Mouse (Mus musculus) gastrocnemius, postnatal 4 days (tissue): ENCODE results near the gene Chd2. TPM values are rescaled to one million over a fixed set of nuclear protein-coding genes. Genes with fewer than 3 reads are reported as not detected.

Experiments used
- DNase-seq, 2 experiments: peaks; one replicate each; pipeline ENCODE4 v3.0.0; 2021 to 2022; ENCODE audit warnings: low spot score in 2 of 2, mixed read lengths in 2 of 2
- total RNA-seq, 2 experiments: library from RNA; stranded (reverse); gene quantifications; 2 replicates each; pipeline ENCODE4 v1.2.3; 2021

Gene Chd2
- total RNA-seq, 2 experiments from 2014 or later, result 54.1 to 72.1 TPM

- DNase-seq, result no peak
These were observed 87.5 kb downstream of the Chd2 start for GRCm38 (mm10) chr7:73454113-73454512.

DNA sequence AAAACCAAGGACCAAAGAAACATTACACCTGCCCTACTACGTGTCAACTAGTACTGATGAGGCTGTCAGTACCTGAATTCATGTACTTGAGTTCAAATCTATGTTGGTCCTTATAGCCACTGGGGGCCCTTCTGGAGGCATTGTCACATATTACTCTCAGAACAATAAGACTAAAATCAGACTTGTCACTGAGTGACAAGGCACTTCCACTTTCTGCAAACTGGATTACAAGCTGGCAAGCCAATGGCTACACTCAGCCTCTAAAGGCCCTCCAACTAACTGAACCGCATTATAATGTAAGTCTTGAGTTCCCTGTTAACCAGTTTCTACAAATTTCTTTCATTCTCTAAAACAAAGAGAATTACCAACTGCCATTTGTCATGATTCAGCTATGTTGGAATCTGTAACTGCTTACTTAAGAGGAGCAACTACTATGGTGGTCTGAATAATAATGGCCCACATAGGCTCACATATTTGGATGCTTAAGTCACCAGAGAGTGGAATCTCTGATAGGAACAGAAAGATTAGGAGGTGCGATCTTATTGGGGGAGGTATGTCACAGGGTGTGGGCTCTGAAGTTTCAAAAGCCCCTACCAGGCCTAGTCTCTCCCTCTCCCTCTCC, 89.3 kb downstream of the Chd2 start:
- DNase-seq, result no peak

DNA sequence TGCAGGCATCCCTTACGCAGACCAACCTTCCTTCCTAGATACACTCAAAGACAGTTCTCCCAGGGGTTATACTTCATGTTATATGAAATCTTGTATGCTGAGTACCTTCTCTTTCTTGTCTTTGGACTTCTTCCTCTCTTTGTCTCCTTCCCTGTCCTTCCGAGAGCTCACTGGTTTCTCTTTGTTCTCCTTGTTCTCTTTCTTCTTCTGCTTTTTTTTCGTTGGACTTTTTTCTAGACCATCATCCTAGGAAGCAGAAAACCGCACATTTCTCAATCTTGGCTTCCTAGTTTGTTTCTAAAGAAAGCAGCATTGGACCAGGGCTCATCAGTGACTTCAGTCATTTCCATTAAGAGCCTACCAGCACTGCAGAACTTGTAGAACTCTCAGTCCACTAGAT, 90.0 kb downstream of the Chd2 start:
- no peak for DNase-seq

DNA sequence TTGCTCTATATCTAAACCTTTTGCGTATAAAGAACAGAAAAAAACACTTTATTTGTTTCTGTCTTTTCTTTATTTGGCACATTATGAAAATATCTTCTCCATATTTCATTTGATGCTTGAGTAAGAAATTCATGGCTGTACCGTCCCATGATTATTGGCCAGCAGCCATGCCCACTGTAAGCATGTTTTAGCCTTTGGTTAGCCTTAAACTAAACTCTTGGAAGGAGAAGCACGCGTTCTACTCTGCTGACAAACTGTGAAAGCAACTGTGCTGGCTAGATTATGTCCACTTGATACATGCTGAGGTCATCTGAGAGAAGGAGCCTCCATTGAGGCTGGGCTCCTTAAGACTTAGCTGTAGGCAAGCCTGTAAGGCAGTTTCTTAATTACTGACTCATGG, 99.4 kb downstream of the Chd2 start:
- no peak for DNase-seq

DNA sequence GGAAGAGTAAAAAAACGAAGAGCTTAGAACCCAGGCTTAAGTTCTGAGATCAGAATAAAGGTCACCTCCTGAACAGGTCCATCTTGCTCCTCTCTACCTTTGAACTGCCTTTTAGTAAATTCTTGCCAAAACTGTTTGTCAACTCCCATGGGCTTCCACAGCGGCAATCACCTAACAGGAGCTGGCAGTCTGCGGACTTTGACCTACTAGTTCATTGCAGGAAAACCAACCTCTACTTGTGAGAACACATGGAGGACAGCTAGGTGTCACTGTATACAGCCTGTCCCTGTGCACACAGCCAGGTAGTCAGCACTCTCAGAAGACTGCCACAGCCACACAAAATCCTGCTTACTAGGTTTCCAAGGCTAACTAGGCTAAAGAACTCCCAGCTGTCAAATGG, 99.8 kb downstream of the Chd2 start:
- DNase-seq, result no peak

DNA sequence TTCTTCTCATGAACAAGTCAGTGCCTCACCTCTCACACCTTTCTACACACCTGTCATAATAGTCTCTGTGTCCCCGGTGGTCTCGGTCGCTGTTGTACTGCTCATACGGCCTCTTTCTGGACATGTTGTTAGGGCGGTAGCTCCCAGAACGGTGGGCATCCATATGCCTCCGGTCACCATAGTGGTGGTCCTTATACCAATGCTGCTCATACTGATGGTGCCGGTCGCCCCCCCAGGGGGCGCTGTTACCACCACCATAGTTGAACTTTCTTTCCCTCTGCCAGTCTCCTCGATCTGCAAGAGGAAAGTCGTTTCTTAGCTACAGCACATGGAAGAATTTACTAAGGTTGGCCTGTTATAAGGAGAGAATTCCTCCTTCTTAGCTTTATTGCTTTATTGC, 105.9 kb downstream of the Chd2 start:
- no peak for DNase-seq

DNA sequence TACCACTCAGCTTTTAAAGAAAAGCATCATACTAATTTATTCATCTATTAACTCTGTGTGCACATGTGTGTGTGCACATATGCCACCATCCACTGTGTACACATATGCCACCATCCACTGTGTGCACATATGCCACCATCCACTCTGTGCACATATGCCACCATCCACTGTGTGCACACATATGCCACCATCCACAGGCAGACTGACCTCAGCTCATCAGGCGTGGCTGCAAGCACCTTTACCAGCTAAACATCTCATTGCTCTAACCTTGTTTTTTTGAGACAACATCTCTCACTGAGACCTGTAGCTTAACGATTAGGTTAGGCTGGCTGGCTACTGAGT, 107.3 kb downstream of the Chd2 start:
- no peak for DNase-seq

DNA sequence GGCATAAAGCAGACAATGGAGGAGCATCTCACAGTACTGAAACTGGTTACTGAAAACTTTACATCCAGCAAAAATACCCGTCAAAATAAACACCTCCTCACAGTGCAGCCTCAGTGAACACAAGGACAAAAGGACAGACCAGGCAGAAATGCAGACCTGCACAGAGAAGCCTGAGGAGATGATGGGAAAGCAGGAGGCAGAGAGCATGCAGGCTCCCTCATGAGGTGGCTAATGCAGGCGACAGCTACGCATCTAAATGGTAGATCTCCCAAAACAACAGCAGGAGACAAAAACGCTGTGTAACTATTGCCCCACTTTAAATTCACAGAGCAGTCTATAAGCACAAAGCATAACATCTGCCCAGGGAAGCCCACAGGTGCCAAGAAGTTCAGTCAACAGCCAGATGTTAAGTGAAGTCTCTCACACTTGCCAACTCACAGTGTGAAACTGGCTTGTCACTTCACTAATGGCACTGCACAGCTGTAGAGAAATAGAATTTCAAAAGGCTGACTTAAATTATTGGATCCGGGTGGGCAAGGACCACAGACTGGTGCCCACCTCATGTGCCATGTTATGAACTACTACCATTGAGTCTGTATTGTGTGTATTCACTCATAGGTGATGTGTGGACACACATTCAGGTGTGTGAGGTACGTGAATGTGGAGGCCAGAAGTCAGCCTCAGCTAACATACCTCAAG, 107.8 kb downstream of the Chd2 start:
- DNase-seq, result no peak

- no peak for DNase-seq
These were observed 113.1 kb downstream of the Chd2 start for GRCm38 (mm10) chr7:73428525-73428924.

GRCm38 (mm10) chr7:73427794-73428193, 113.8 kb downstream of the Chd2 start:
- no peak for DNase-seq

- DNase-seq, result no peak
These were observed 114.8 kb downstream of the Chd2 start for GRCm38 (mm10) chr7:73426752-73427386.

GRCm38 (mm10) chr7:73426235-73426634, 115.4 kb downstream of the Chd2 start:
- no peak for DNase-seq

- DNase-seq, result no peak
These were observed 116.2 kb downstream of the Chd2 start for GRCm38 (mm10) chr7:73425451-73425850.

DNA sequence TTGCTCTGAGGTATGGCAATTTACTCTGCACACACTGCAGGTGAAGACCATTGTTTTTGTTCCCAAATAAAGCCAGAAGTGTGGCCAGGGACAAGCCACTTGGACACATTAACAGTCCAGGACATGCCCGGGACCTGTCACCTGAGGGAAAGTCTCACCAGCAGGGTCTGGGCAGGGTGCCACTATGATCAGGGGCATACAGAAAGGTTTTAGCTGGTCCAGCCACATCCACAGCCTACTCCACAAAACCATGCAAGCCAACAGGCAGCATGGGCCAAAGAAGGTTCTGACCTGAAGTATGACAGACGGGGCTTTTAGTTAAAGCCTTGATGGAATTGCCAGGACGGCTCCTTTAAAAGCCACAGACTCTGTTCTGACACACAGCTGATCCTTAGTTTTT, 116.9 kb downstream of the Chd2 start:
- DNase-seq, result no peak

DNA sequence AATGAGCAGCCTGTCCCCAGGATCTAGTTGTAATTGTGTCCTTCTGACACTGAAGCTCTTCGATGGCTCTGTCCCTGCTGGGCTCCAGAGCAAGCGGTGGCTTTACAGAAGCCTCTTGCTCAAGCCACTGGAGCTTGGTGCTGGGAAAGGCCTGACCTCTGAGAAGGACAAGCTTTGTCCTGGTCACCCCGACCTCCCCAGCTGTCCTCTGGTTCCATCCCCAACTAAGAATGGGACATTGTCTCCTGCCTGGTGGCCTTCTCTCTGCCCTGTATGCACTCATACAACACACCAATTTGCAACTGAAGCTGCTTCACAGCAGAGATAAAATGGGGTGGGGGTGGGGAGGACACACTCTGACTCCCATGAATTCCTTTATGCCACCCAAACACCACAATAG, 117.4 kb downstream of the Chd2 start:
- no peak for DNase-seq

- DNase-seq, result no peak
These were observed 118.4 kb downstream of the Chd2 start for GRCm38 (mm10) chr7:73423236-73423635.

- peak; percentile 64 to 75 for DNase-seq
These were observed 119.2 kb downstream of the Chd2 start for GRCm38 (mm10) chr7:73422223-73423113.

GRCm38 (mm10) chr7:73421278-73422015, 120.2 kb downstream of the Chd2 start:
- DNase-seq, result no peak

GRCm38 (mm10) chr7:73420827-73421226, 120.8 kb downstream of the Chd2 start:
- DNase-seq, result no peak

GRCm38 (mm10) chr7:73419375-73419774, 122.3 kb downstream of the Chd2 start:
- no peak for DNase-seq

- no peak for DNase-seq
These were observed 127.4 kb downstream of the Chd2 start for GRCm38 (mm10) chr7:73414192-73414591.
